Mouse (Mus musculus) liver, postnatal 0 days (tissue): ENCODE results near the gene Antxr2. TPM values are rescaled to one million over a fixed set of nuclear protein-coding genes. Genes with fewer than 3 reads are reported as not detected.

Experiments used
- ATAC-seq: fragments of 200-750 bp; cut with Nextera tagmentation; 2 replicates; pipeline ENCODE4 v1.8.0; 2017; ENCODE audit warnings: mild to moderate bottlenecking, moderate library complexity
- DNase-seq: peaks from one replicate; pipeline ENCODE4 v3.0.0-alpha.2; 2016
- H3K27ac ChIP-seq: fragments of 300-500 bp; sonication (generic); 2 replicates; pipeline ENCODE4 v1.5.1; 2014; ENCODE audit warnings: antibody characterized with exemption, moderate library complexity, mild to moderate bottlenecking, low read depth
- H3K27me3 ChIP-seq: fragments of 300-500 bp; sonication (generic); 2 replicates; pipeline ENCODE4 v1.6.1; 2014; ENCODE audit warnings: low read length, control low read depth, mixed read lengths; ENCODE audit not compliant: insufficient read depth
- H3K36me3 ChIP-seq: fragments of 300-500 bp; sonication (generic); replicated peaks from 2 replicates; pipeline ENCODE4 v1.6.1; 2014; ENCODE audit warnings: mild to moderate bottlenecking, control low read depth, low read length, moderate library complexity, mixed read lengths; ENCODE audit not compliant: insufficient read depth
- H3K4me1 ChIP-seq: fragments of 300-500 bp; sonication (generic); 2 replicates; pipeline ENCODE4 v1.6.1; 2014; ENCODE audit warnings: antibody characterized with exemption, mild to moderate bottlenecking, control low read depth; ENCODE audit not compliant: insufficient read depth
- H3K4me2 ChIP-seq: fragments of 300-500 bp; sonication (generic); 2 replicates; pipeline ENCODE4 v1.6.1; 2014; ENCODE audit warnings: low read depth, mild to moderate bottlenecking, low read length, moderate library complexity, mixed read lengths
- H3K4me3 ChIP-seq: fragments of 300-500 bp; sonication (generic); 2 replicates; pipeline ENCODE4 v1.5.1; 2014; ENCODE audit warnings: low read depth, low read length
- H3K9ac ChIP-seq: fragments of 300-500 bp; sonication (generic); replicated peaks from 2 replicates; pipeline ENCODE4 v1.6.1; 2014; ENCODE audit warnings: mild to moderate bottlenecking, moderate library complexity
- H3K9me3 ChIP-seq: fragments of 300-500 bp; sonication (generic); 2 replicates; pipeline ENCODE4 v1.6.1; 2016; ENCODE audit warnings: mild to moderate bottlenecking, control low read depth, low read length, mixed read lengths
- CTCF ChIP-seq: sonication (generic); IDR thresholded peaks from 2 replicates; pipeline ENCODE4 v1.5.1; 2016; ENCODE audit warnings: antibody characterized with exemption, low read depth
- EP300 ChIP-seq: IDR thresholded peaks from 2 replicates; pipeline ENCODE4 v1.6.1; 2016; ENCODE audit warnings: antibody characterized with exemption, low read depth, mild to moderate bottlenecking
- WGBS: fragments of 180-500 bp; shearing (Covaris S2); extraction: QIAGEN DNeasy Blood & Tissue Kit; methylation state at CpG from one replicate; pipeline ENCODE4 v1.1.7; 2014; ENCODE audit not compliant: insufficient replicate concordance; 5-methylcytosine and 5-hydroxymethylcytosine counted together
- polyA plus RNA-seq: library from polyadenylated mRNA; unstranded; fragments of >200 nt; fragmentation: Nextera tagmentation; extraction: Ambion mirVana; gene quantifications from 2 replicates; pipeline ENCODE4 v1.2.1, GENCODE M21; 2015

Antxr2 gene
- polyA plus RNA-seq, 1 experiment from 2014 or later: 5.8 TPM

DNA sequence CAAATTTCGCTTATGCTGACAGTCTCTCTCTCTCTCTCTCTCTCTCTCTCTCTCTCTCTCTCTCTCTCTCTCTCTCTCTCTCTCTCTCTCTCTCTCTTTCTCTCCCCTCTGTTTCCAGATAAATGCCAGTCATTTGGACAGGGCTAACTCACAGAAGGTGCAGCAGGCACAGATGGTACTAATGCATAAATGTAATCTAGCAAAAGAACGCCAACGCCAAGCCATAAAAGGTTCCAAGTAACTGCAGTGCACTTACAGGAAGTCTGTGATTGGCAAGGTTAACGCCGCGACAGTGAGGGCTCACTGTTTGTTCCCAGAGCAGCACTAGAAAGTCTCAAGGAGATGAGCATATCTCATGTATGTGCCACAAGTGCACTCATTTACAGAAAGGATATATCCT, 123.4 kb downstream of the Antxr2 start:
- no peak overlapping the region for H3K9ac ChIP-seq
- TF ChIP-seq EP300: no peak
- TF ChIP-seq CTCF: no peak
- no peaks in the 10 kb centered on the region for H3K9me3 ChIP-seq
- H3K4me3 ChIP-seq: no peak overlapping the region
- DNase-seq (no peak), ATAC-seq (no peak)
- H3K27ac ChIP-seq: no peak overlapping the region
- no peaks in the 10 kb centered on the region for H3K4me1 ChIP-seq
- 78% methylated on average over 6 of the region's 6 CpGs for whole genome bisulfite sequencing
- H3K27me3 ChIP-seq: no peaks in the 10 kb centered on the region
- H3K36me3 ChIP-seq: no peaks in the 10 kb centered on the region
- no peak overlapping the region for H3K4me2 ChIP-seq

DNA sequence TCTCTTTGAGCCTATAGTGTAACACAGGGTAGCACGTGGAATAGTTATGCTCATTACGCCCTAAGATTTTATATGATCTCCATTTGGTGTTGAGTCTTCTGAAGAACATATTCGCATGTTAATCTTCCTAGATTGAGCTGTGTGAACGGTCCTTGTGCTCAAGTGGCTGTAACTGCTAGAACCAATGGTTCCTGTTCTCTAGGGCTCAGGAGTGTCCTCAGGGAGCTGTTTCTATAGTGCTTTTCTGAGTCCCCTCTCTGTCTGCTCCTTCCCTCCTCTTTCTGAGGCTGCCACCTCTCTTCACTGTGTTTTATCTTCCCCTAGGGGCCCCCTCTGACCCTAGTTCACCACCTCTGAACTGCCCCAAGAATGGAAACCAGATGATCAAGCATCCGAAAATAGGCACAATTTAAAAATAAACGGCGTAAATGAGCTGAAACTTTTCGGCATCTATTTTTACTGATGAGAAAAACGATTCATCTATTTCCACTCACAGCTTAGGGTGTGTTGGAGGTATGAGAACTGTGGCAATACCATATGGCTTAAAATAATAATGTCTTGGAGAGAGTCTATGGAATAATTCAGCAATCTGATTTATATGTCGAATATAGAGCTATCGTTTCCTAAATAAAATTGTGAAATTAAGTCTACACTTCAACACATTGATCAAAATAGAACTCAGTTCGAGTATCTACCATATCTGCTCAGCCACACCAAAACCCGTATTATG, 124.1 kb downstream of the Antxr2 start:
- Histone ChIP-seq H3K9ac (no peak overlapping the region), H3K9me3 (no peaks in the 10 kb centered on the region), H3K27me3 (no peaks in the 10 kb centered on the region), H3K36me3 (no peaks in the 10 kb centered on the region), H3K27ac (no peak overlapping the region), H3K4me3 (no peak overlapping the region), H3K4me1 (no peaks in the 10 kb centered on the region), H3K4me2 (no peak overlapping the region)
- DNase-seq (no peak), ATAC-seq (no peak)
- 80% methylated on average over 13 of the region's 13 CpGs for WGBS
- no peak for TF ChIP-seq CTCF
- no peak for TF ChIP-seq EP300

DNA sequence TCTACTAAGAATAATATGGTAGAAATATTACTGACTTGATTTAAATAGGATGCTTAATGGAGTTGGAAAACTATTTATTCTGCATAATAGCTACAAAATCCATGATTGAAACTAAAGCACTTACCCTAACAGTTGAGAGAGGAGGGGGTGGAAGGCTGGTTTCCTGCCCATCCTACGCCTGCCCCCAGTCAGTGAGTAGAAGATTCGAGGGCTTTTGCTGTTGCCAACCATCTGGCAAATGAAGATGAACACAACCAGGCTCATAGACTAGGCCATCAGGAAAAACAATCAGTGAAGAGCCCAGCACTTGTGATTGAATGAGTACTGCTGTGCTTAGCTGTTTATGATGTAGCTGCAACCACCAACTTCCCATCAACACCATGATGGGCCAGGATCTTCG, 125.0 kb downstream of the Antxr2 start:
- WGBS: 74% methylated on average over 3 of the region's 3 CpGs
- no peaks in the 10 kb centered on the region for H3K9me3 ChIP-seq
- H3K27ac ChIP-seq: no peak overlapping the region
- no peaks in the 10 kb centered on the region for H3K27me3 ChIP-seq
- H3K9ac ChIP-seq: no peak overlapping the region
- ATAC-seq (no peak), DNase-seq (no peak)
- no peaks in the 10 kb centered on the region for H3K4me1 ChIP-seq
- H3K4me3 ChIP-seq: no peak overlapping the region
- no peak for TF ChIP-seq EP300
- no peak for TF ChIP-seq CTCF
- no peaks in the 10 kb centered on the region for H3K36me3 ChIP-seq
- no peak overlapping the region for H3K4me2 ChIP-seq

DNA sequence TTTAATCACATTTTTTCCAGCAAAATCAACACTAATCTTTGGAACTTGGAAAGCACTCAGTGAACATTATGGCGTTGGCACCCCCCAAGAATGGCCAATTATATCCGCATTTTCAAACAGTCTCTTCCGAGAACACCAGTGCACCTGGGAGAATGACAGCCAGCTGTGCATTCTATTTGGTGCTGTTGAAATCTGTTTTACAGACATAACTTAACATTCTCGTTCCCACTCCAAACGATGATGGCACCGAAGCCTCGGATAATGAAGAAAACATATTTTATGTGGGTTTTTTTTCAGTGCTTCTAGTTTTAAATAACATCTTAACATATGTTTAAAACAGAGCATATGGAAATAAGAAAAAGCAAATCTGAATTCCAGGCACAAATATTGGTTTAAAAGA, 129.7 kb downstream of the Antxr2 start:
- no peak for DNase-seq
- no peak overlapping the region for H3K27ac ChIP-seq
- no peaks in the 10 kb centered on the region for H3K36me3 ChIP-seq
- no peaks in the 10 kb centered on the region for H3K27me3 ChIP-seq
- no peaks in the 10 kb centered on the region for H3K4me1 ChIP-seq
- H3K4me2 ChIP-seq: no peak overlapping the region
- H3K9ac ChIP-seq: no peak overlapping the region
- 83% methylated on average over 7 of the region's 7 CpGs for WGBS
- no peak overlapping the region for H3K4me3 ChIP-seq
- no peaks in the 10 kb centered on the region for H3K9me3 ChIP-seq
- TF ChIP-seq EP300 (no peak), CTCF (no peak)
- no peak for ATAC-seq

DNA sequence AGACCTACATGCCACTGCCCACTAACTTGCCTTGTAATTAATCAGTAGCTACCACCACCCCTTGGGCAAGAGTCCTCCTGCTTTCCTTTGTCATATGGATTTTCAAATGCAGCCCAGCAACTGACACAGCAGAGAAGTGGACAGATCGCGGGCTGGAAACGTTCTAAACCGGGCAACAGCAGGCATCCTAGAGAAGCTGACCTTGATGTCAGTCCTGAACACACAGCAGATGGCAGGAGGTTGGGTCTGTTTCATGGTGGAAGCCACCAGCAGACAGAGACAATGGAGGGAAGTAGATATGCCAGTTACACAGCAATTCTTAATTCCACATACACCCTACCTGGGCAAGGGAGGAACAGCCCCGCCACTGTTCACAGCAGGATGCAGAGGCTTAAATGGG, 131.5 kb downstream of the Antxr2 start:
- H3K27me3 ChIP-seq: no peaks in the 10 kb centered on the region
- no peak for TF ChIP-seq CTCF
- no peak for TF ChIP-seq EP300
- no peak overlapping the region for H3K4me3 ChIP-seq
- ATAC-seq (no peak), DNase-seq (no peak)
- no peak overlapping the region for H3K9ac ChIP-seq
- no peaks in the 10 kb centered on the region for H3K4me1 ChIP-seq
- H3K27ac ChIP-seq: no peak overlapping the region
- WGBS: 77% methylated on average over 5 of the region's 5 CpGs
- no peaks in the 10 kb centered on the region for H3K36me3 ChIP-seq
- H3K9me3 ChIP-seq: no peaks in the 10 kb centered on the region
- H3K4me2 ChIP-seq: no peak overlapping the region

DNA sequence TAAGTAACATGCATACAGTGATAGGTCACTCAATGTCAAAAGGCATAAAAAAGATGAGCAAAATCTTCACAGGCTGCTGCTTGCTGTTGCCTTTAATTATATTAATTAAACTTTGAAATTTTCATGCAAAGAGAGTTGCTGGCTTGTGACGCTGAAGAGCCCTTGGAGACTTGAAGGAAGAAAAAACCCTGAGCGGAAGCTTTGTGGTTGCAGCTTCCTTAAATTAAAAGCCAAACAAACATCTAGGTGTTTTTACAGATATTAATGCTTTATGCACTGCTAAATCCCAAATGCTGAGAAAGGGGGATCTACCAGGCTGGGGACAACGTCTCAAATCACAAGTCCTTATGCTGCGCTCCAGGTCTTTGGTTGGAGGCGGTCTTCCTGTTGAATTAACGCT, 145.4 kb downstream of the Antxr2 start:
- ATAC-seq: no peak
- Histone ChIP-seq H3K36me3 (no peaks in the 10 kb centered on the region), H3K9me3 (no peaks in the 10 kb centered on the region), H3K4me2 (no peak overlapping the region), H3K27me3 (no peaks in the 10 kb centered on the region), H3K4me3 (no peak overlapping the region), H3K27ac (no peak overlapping the region), H3K9ac (no peak overlapping the region), H3K4me1 (no peaks in the 10 kb centered on the region)
- no peak for DNase-seq
- 78% methylated on average over 6 of the region's 6 CpGs for WGBS
- TF ChIP-seq CTCF (no peak), EP300 (no peak)

DNA sequence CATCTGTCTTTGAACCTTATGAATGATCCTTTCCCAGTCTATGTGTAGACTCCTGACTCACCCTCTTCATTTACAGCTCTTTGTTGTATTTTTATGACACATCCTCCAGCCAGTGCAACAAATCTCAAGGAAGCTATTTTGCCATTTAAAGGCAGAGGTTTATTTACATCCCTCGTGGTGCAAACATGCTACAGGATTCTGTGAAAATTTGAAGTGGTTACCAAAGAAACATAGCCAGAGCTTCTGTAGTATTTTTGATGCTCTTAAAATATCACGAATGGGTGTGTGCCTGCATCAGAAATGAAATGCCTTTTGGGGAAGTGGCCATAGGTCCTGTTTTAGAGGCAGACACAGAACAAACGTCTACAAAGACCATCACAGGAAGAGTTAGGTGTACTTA, 146.7 kb downstream of the Antxr2 start:
- WGBS: 55% methylated on average over 3 of the region's 3 CpGs
- TF ChIP-seq CTCF: no peak
- TF ChIP-seq EP300: no peak
- no peak overlapping the region for H3K9ac ChIP-seq
- no peak overlapping the region for H3K4me2 ChIP-seq
- H3K27ac ChIP-seq: no peak overlapping the region
- no peak for ATAC-seq
- no peaks in the 10 kb centered on the region; the same call in 1 of the 2 replicates for H3K4me1 ChIP-seq
- no peak for DNase-seq
- no peaks in the 10 kb centered on the region for H3K36me3 ChIP-seq
- H3K27me3 ChIP-seq: no peaks in the 10 kb centered on the region
- no peak overlapping the region for H3K4me3 ChIP-seq
- H3K9me3 ChIP-seq: no peaks in the 10 kb centered on the region
